Mouse (Mus musculus) embryo, embryonic 9.5 days (tissue): ENCODE measurements around the gene Kiss1r.
A peak's percentile ranks its signal among the peaks of the same experiment; 100 is the strongest.
"Not testable (repeated sequence)": the region's sequence is repeated elsewhere in the genome, so short reads cannot be mapped to it uniquely, and the experiment has no call there.

Source experiments
- DNase-seq: peaks from one replicate; pipeline ENCODE4 v3.0.0-alpha.2; 2017; ENCODE audit errors: extremely low spot score

Kiss1r gene

DNA sequence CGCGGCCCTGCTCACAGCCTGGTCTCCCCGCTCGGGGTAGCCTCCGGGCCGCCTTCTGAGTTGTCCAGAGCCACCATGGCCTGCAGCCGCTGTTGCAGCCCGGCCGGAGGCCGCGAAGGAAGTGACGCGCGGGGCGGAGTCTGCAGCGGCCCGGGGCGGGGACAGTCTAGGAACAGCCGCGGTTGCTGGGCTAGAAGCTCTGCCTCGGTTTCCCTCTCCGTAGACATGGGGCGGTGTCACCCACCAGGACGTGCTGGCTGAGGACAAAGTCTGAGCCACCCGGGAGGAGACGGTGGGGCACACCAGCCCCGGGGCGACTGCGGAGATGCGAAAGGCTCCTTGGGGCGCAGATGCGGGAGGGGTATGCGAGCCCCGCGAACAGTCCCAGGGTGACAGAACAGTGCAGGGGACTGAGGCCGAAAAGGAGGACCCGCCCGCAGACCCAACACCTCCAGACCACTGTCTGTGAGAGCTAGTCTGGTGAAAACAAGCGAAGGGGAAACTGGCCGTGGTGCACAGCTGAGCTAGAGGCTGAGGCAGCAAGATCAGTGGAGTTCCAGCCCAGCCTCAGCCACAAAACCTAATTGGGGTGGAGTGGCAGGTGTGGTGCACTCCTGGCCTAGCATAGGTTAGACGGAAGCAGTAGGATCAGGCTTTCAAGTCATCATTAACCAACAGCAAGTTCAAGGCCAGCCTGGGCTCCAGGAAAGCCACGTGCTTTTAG is at the start of gene Kiss1r:
TSS of gene Kiss1r (plus strand) at position 164 of the 724 bp plus-strand sequence.
- DNase-seq: peak; percentile 88

DNA sequence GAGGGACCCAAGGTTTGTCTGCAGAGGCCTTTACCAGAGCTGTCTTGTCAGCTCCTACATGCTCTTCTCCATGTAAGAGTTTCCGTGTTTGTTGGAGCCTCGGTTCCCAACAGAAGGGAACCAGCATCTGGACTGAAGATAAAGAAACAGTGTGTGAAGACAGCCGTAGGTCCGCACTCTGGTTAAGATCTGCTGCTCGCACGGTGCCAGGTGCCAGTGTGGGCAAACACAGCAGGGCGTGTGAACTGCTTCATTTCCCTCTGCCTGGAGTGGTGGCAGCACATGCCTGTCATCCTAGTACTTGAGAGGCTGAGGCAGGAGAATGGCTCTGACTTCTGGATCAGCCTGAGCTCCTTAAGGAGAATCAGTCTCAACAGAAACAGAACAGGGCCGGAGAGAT is 44.9 kb upstream of the Kiss1r start:
- DNase-seq: no peak

DNA sequence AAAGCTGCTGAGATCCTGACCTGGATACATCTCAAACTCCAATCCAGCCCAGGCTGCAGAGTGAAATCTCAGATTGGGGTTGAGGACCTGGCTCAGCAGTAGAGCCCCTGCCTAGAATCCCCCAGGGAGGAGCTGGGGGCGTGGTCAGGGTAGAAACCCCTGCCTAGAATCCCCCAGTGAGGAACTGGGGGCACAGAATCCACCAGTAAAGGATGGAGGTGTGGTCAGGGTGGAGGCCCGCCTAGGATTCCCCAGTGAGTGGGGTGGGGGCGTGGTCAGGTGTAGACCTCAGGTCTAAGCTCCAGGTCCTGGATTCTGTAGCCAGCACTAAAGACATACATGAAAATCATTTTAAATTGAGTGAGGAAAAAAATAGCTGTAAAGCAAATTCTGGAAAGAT is 43.9 kb upstream of the Kiss1r start:
- no peak for DNase-seq

DNA sequence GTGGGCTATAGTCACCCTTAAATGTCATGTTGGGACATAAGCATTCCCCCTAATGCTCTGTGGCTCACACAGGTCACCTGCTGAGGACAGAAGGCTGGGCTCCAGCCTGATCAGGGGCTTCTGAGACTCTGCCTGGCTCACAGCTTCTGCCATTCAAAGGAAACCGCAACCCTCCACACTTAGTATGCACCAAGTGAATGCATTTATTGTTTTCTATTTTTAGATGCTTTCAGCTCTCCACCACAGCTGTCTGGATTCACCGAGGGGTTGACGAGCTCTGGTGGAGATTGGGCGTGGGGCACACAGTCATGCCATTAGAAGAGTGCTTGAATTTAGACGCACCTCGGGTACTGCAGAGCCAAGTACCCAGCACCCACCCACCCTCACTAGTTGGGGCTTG is 43.5 kb upstream of the Kiss1r start:
- DNase-seq: no peak

DNA sequence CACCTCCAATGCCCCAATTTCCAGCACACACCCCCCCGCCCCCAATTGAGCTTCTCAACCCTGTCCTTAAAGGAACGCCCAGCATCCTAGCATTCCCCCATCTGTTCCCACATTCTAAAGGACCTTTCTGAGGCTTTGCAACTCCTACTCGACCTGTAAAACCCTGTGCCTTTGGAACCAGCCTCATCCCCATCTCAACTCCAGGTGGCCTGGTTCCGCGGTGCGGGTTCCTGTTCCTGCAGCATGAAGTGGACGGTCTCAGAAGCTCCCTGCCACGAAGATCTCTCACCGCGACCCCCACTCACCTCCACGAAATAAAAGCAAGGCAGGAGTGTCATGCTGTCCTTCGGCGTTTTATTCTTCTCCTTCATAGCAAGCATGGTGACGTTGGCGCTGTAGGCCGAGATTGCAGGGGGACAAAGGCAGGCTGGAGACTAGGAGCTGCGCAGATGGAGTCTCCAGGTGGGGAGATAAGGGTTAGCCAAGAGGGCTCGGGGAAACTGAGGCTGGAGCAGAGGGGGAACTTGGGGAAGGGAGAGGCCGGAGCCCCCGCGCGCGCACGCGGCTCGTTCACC is 43.0 kb upstream of the Kiss1r start:
- DNase-seq: peak; percentile 51

DNA sequence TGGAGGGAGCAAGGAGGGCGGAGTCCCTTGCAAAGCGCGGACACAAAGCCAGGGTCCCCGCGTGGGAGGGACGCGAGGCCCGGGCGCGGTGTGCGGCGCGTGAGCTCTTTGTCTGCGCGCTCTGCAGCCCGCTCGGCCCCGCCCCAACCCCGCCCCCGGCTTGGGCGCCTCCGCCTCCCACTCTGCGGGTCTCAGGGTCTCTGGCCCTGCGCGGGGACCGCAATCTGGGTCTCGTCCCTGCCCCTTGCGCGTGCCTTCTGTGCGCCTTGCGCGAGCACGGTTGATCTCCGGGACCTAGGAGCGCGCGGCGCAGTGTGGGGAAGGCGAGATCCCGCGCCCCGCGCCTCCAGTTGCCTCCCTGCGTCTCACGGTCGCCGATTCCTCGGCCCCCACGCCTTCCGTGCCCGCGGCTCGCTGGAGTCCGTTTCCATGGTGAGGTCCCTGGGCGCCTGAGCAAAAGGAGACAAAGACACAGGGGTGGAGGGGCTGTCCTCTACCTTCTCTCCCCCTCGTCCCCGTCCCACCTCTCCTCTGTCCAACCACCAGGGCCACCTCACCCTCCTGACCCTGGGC is 42.4 kb upstream of the Kiss1r start, which contains the start of the genes Prtn3 and Plppr3:
TSS of gene Prtn3 (plus strand) at position 187 of the 573 bp plus-strand sequence.
TSS of gene Plppr3 (minus strand) at position 345 of the 573 bp plus-strand sequence.
- peak; percentile 82 for DNase-seq

DNA sequence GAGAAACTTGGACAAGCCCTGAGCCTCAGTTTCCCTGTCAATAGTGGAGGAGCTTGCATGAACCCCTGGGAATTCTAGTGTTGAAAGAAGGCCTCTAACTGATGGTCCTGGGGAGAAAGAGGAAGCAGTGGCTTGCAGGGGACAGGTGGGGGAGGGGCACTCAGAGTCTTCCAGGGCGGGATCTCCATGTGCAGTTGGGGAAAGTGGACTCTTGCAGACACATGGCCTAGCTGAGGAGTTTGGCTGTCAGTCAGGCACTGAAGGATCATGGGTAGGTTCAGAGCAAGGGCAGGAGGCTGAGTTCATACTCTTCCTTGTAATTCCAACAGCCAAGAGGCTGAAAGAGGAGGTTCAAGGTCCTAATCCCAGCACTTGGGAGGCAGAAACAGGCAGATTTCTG is 39.6 kb upstream of the Kiss1r start:
- DNase-seq: no peak

DNA sequence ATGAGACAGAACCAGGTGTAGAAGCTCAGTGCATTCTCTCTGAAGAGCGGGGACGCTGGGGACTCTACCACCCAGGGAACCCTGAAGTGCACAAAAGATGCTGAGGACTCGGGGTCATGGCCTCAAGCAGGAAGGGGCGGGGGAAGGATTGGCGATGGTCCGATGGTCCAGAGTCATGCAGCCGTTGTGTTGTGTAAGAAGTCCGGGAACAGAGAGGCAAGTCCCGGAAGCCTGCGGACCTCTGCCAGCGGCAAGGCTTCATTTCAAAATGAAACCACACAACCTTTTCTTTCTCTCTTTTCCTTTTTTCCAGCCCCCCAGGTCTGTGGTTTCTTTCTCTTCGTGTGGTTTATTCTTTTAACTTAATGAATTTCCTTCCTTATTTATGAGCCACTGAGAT is 39.0 kb upstream of the Kiss1r start:
- DNase-seq: no peak

DNA sequence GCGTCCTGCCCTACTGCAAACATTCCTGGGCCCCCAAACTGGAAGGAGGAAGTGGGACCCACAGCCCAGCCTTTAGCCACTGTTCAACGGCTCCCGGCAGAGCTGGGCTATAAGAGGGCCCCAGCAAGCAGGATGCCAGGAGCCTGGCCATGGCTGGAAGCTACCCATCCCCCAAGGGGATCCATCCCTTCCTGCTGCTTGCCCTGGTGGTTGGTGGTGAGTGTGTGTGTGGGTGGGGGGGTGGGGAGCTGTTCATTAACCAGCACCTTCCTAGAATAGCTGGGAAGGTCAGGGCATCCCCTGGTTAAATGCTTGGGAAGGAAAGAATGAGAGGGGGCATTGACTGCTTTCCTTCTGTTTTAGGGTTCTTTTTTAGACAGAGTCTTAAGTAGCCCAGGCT is 37.2 kb upstream of the Kiss1r start:
- DNase-seq: no peak

DNA sequence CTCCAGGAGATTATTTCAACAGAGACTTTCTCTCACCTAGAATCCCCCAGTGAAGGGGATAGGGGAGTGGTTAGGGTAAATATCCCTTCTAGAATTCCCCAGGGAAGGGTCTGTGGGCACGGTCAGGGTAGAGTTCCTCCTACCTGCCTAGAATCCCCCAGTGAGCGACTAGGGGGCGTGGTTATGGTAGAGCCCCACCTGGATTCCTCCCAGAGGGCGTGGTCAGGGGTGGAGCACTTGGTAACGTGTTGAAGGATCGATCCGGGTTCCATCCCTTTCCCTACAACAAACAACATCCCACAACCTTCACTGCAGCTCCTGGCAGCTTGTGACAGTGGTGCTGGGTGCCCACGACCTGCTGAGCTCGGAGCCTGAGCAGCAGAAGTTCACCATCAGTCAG is 36.0 kb upstream of the Kiss1r start:
- no peak for DNase-seq

DNA sequence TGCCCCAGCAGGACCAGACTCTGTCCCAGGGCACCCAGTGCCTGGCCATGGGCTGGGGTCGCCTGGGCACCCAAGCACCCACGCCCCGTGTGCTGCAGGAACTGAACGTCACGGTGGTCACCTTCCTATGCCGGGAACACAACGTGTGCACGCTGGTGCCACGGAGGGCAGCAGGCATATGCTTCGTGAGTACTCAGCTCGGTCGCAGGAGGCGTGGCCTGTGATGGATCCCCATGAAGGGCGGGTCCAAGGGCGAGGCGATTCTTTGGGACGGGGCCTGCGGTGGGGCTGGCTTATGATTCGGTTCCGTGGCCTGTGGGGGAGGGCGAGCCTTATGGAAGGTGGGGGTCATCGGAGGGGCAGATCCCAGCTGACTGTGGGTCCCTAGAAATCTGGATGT is 34.8 kb upstream of the Kiss1r start:
- no peak for DNase-seq

DNA sequence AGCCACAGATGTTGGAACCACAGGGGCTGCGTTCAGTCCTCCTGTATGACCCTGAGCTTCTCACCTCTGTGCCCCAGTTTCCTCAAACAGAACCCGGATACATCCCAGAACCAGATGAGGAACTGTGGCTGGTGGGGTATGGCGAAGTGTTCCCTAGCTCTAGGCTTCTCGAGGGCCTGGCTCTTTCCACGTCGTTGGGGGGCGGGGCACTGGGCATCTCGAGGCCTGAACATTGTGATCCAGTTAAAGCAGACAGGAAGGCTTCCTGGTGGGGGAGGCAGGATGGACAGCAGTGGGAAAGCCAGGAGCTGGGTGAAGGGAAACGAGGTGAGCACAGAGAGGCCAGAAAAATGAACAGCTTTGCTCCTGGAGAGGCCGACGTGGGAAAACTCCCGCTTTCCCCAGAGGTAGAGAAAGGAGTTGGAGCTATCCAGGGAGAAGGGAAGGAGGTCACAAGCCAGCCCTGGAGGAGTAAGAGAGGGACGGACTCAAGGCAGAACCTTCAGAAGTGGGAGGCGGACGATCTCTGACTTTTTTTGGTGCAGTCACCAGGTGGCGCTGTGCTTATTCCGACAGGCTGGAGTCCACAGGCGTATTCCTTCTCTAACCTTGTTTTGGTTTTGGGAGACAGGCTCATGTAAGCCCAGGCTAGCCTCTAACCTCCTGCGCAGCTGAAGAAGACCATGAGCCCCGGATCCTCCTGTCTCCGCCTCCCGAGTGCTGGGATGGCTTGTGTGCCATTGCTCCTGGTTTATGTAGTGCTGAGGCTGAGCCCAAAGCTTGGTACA is 33.3 kb upstream of the Kiss1r start:
- peak; percentile 80 for DNase-seq

DNA sequence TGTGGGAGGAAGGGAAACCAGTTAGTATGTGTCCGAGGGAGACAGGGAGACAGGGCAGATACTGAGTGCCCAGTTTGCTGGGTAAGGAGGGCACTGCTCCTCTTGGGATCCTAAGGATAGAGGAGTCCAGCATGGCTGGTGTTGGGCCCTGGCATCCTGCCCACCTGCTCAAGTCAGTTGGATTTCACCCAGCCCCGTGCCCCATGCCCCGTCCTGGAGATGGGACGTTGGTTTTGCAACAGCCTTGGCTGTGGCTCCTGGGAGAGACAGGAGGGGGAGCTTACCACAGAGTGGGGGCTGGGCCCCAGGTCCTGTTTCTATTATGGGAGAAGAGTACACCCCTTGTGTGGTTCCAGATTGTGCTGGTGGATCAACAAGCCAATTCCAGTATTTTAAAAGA is 32.3 kb upstream of the Kiss1r start:
- no peak for DNase-seq

DNA sequence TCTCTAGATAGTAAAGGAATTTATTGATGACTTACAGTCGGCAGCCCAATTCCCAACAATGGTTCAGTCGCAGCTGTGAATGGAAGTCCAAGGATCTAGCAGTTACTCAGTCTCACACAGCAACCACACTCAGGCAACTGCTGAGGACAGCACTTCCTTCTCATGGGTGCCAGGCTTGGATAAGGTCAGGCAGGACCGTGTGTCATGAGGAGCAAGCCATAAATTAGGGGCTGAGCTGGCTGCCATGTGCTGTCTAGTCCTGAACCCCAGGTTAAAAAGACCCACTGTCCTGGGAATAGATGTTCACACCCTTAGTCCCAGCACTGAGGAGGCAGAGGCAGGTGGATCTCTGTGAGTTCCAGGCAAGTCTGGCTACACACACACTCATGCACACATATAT is 31.8 kb upstream of the Kiss1r start:
- not testable (repeated sequence) for DNase-seq

DNA sequence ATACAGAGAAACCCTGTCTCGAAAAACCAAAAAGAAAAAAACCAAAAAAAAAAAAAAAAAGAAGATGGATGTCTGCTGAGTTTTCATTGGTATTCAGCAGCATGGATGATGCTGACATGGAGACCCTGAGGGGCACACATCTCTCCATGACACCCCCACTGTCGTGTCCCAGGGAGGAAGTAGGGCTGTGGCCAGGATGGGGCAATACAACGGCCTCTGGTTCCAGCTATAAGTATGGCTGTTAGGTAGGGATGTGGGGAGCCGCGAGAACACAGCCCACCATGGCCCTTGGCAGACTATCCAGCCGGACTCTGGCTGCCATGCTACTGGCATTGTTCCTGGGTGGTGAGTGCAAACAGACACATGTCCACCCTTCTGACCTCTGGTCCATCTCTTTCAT is 30.7 kb upstream of the Kiss1r start, which contains the start of gene Elane:
TSS of gene Elane (plus strand) at position 194 of the 400 bp plus-strand sequence.
- DNase-seq: no peak

DNA sequence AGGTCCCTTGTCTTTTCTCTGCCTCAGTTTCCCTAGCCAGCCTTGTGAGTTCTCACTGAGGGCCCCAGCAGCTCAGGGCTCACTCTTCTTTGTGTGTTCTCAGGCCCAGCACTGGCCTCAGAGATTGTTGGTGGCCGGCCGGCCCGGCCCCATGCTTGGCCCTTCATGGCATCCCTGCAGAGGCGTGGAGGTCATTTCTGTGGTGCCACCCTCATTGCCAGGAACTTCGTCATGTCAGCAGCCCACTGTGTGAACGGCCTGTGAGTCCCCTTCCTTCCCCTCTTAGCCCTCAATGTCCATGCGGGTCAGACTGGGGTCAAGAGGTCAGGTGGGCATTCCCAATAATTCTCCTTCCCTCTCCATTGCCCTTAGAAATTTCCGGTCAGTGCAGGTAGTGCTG is 30.2 kb upstream of the Kiss1r start:
- no peak for DNase-seq

DNA sequence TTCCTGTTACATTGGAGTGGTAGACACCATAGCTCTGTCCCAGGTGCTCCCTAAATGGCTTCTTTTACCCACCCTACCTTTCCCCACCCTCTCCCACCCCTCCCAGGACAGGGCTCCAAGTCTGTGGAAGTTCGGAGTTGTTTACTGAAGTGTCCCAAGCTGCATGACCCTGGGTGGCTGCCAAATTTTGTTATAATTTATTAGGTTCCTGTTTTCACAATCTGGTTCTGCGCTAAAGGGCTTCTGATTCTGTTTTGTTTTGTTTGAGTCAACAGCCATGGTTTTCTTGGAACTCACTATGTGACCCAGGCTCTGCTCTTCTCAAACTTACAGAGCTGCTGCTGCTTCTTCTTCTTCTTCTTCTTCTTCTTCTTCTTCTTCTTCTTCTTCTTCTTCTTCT is 27.4 kb upstream of the Kiss1r start:
- no peak for DNase-seq

DNA sequence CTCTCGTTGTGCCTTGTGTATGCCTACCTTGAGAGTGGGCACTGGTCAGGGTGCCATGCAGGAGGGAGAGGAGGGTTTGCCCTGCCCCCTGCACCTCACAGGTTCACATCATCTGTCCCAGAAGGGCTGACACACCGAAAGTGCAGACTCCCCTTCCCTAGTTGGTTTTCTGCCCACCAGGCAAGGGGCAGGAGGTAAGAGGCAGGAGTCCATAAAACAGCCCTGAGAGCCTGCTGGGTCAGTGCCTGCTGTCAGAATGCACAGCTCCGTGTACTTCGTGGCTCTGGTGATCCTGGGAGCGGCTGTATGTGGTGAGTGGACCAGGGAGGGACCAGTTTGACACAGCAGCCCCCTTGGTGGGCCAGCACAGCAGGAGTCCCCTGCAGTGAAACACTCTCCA is 26.1 kb upstream of the Kiss1r start, which contains the start of gene Cfd:
TSS of gene Cfd (plus strand) at position 184 of the 400 bp plus-strand sequence.
- no peak for DNase-seq

DNA sequence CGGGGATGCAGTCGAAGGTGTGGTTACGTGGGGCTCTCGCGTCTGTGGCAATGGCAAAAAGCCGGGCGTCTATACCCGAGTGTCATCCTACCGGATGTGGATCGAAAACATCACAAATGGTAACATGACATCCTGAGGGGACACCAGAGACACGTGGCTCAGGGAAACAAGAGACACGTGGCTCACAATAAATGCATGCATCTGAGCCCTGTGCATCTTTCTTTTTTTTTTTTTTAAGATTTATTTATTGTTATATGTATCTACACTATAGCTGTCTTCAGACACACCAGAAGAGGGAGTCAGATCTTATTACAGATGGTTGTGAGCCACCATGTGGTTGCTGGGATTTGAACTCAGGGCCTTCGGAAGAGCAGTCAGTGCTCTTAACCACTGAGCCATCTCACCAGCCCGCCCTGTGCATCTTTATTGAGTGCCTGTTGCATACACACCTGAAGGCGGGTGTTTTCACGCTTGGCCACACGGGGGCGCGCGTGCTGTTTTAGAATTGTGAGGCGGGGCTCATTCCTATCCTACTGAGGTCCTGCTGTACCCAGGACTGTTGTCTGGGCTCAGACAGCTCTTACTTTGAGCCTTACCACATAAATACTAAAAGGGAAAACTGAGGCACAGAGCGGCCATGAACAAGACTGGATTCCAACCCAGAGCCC is 24.2 kb upstream of the Kiss1r start:
- DNase-seq: peak; percentile 85

DNA sequence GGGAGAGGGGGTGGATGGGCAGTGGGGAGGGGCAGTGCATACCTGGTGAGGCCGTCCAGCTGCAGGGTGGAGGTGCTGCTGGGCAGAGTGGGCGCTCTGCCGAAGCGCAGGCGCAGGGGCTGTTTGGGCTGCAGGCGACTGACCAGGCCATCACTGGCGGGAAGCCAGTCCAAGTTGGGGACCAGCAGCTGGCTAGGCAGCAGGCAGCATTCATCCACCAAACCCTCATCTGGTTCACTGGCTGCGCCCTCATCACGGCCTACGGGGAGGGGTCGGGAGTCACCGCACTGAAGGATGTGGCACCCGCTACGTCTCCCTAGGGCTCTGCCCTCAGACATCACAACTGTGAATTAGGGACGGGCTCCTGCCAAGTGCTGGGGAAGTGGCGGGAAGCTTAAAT is 20.5 kb upstream of the Kiss1r start:
- DNase-seq: no peak

DNA sequence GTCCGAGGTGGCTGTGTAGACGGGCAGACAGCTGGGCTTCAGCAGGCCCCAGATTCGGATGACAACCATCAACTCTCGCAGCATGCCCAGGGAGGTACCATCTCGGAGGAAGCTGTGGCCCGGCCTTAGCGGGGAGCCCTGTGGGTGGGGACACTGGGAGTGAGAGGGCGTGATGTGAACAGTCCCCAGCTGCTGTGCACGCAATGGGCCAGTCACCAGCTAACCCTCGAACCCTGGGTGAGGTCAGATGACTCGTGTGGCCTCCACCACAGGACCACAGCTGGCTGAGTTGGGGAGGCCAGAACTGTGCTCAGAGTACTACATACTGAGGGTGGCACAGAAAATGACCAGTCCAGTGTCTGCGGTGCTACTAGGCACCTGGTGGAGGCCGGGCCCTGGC is 20.0 kb upstream of the Kiss1r start:
- DNase-seq: no peak
